Mouse (Mus musculus): Measurements from ENCODE around the gene Chsy1.

DNA sequence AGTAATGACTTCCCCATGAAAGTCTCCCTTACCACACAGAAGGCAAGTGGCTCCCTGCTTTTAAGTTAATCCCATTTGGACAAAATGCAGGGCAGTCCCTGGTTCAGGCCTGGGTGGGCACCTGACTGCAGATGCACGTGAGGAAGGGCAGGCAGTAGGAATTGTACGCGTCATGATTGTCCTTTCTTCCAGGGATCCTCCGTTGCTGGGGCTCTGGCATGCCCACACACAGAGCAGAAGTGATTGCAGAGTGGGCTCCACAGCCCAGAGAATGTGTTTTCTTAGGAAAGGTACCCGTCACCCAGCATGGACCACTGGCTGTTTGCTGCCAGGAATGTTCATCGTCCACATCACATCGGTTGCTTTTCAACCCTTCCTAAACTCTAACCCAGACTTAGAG is 53.2 kb downstream of the Chsy1 start:
- TF ChIP-seq CTCF (IDR thresholded peaks at IDR 0.05; ENCODE audit: borderline replicate concordance, insufficient read depth, low read depth, low read length), result no peak
- TF ChIP-seq POLR2A (IDR thresholded peaks at IDR 0.05; ENCODE audit: borderline replicate concordance, insufficient read depth, low read length), result no peak
